Mouse (Mus musculus) ES-E14 (cell line): Measurements from ENCODE around the gene Clec1a.

ENCODE experiments used
- MAFK ChIP-seq: IDR thresholded peaks from 2 replicates; pipeline ENCODE4 v1.6.1; 2014; ENCODE audit warnings: mild to moderate bottlenecking, low read depth, low read length, inconsistent platforms; ENCODE audit not compliant: insufficient read depth
- ZNF384 ChIP-seq: IDR thresholded peaks from 2 replicates; pipeline ENCODE4 v1.6.1; 2012; ENCODE audit warnings: low read depth, low read length, inconsistent platforms

DNA sequence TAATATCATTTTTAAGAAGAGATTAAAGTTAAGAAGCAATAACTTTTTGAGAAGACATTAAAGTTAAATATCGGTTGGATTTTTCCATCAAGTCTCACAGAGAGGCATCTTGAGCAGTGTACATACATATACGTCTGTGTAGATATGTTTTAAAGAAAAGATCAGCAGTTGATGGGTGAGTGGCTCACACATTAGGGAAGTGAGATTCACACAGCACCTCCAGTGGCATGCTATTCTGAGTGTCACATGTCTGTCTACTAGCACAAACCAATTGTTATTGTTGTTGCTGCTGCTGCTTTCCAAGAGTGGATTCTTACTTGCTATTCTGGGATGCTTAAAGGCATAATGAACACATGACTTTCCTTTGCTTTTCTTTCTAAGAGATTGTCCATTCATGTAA lies 49.4 kb downstream of the Clec1a start:
- no peak for TF ChIP-seq ZNF384
- TF ChIP-seq MAFK: no peak
